Mouse (Mus musculus): ENCODE measurements around the gene Mia2.
A peak's percentile ranks its signal among the peaks of the same experiment; 100 is the strongest.

Mia2 gene

DNA sequence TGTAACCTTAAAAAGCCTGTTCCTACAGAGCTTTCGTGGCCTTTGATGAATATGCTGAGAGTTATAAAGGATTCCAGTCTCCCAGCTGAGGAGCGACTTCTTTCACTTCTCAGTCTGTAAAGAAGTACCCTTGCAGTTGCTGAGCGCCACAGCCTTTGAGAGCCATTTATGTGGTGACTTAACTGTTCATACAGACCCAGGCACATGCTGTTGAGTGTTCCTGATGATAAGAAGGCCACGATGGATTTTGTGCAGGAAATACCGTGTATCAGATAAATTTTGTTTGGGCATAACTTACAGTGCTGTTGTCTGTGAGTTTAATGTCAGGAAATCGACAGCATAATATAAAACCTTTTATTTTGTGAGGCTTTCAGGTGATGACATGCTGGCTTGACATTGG lies 68.9 kb downstream of the Mia2 start:
- no peak for DNase-seq (ENCODE audit: low spot score)

DNA sequence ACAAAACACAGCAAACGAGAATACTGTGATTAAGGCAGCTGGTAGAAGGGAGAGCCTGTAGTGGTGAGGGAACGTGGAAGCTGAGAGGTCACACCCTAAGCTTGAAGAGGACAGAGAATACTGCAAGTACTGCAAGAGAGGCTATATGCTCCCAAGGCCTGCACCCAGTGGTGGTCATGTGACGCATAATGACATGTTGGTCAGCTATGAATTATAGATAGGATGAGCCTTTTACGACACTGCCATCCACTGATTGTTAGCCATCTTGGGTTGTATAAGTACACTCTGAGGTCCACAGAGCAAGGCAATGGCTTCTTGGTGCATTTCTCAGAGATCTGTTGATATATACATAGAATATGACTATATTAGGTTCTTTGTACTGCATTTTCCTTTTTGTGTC lies 71.0 kb downstream of the Mia2 start:
- no peak for DNase-seq (ENCODE audit: low spot score)

DNA sequence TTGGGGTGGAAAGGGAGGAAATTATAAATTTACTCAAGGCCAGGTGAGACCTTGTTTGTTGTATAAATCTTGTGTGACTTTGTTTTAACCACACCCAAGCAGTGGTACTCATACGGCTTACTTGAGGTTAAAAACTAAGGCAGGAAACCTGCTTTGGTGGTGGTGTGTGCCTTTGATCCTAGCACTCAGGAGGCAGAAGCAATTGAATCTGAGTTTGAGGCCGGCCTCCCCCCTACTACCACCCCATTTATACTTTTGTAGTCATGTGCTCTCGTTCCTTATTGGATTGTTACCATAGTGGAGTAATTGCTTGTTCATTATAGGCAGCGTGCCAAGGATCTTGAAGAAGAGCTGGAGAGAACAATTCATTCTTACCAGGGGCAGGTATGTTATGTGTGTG lies 74.3 kb downstream of the Mia2 start:
- DNase-seq (ENCODE audit: low spot score), result no peak

DNA sequence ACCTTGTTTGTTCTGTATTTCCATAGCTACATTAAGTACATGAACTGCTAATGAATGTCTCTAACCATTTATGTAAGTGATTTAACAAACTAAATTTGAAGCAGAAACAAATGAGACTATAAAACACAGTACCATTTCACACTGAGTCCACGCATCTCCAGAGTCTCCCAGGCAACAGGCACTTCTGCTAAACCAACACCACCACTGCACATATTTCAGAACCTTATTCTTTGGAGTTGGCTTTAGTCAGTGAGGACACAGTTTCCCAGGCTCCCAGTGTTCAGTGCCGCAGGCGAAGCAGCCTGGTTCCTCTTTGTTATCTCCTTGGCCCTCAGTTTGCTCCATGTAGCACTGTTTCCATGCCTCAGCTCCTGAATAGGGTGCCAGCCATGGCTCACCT lies 82.2 kb downstream of the Mia2 start:
- no peak for DNase-seq (ENCODE audit: low spot score)

DNA sequence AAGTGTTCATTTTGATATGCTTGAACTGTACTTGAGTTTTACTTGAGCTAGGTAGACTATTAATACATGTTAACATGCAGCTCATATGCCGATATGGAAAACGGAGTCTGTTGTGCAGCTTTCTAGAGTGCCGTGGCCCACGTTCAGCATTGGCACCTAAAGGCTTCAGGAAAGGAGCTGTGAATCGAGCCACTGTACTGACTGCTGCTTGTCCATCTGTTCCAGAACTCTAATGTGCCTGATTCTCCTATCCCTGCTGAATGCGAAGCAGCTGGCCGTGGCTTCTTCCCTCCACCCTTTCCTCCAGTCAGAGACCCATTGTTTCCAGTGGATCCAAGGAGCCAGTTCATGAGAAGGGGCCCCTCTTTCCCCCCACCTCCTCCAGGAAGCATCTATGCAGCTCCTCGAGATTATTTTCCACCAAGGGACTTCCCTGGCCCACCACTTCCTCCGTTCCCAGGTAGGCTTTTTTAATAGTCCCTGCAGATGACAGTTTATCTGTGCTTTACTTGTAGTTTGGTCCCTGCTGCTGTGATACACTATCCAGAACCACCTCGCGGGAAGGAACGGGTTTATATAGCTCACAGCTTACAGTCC lies 92.6 kb downstream of the Mia2 start:
- no peak for DNase-seq (ENCODE audit: low spot score)

DNA sequence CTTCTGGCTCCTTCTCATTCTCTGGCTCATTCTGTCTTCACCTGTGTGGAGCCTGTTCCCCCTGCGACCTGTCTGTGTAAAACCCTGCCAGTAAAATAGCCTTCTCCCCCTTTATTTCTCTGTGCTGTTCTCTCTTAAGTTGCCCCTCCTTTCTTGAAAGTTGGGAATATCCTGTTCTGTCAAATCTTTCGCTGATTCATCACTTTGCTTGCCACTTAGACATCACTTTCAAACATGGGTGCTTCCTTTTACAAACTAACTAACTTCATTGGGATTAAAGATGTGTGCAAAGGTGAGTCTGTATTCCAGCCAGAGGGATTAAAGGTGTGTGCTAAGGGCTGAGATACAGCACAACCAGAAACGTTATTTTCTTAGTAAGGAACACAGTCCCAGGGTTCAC lies 98.0 kb downstream of the Mia2 start:
- no peak for DNase-seq (ENCODE audit: low spot score)

DNA sequence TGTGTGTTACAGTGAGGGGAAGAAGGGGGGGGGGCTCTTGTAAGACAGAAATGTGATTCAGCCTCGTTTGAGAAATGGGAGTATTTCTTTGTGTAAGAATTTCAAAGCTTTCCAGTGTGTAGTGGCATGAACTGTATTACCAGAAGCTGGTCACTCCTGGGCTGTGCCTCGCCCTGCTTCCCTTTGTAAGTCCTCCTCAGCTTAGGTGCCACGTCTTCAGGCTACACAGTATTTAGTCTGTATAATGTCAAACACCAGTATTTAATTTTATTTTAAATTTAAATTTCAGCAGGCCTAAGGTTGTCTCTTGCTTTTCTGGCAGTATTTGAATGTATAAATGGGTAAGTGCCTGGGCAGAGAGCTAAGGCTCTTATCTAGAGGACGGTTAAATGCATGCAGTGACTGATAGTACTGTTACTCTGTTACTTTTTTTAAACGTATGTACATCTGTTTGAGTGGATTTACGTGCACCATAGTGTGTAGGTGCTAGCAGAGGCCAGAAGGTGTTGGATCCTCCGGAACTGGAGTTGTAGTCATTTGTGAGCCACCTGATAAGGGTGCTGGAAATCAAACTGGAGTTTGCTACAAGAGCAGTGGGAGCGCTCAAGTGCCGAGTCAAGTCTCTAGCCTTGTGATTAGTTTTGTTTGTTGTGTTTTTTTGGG lies 98.9 kb downstream of the Mia2 start:
- DNase-seq (ENCODE audit: low spot score), result no peak

DNA sequence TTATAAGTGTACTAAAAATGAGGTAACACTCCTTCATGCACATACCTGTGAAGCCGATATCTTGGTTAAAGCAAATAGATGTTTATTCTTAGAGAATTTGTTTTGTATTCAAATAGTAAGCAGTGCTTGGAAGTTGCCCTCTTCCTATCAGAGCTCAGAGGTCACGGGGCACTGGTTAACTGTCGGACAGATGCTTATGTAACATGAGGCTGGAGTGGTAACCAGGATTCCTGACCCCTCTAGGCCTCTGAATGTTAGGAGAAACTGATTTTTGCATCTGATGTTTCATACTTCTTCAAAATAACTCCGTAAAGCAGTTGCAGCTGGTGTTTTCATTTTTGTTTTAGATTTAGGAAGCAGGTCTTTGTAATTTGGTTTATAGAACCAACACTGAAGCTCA lies 99.5 kb downstream of the Mia2 start:
- DNase-seq (ENCODE audit: low spot score), result no peak

DNA sequence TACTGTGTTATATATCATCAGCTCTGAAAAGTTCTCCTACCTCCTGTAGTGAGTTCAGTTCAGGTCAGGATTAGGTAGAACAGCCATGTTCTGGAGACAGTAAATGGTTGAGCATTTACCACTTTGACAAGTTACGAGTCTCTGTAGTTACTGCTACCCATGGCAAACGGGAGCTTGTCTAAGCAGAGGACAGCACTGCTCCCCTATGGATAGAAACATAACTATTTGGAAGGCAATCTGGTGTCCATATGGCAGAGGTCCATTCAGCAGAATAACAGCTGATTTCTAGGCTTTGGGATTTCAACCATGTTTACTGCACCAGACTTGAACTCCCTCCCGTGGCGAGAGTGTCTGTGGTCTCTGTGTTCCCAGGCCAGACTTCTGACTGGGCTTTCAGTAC lies 100.3 kb downstream of the Mia2 start:
- DNase-seq (ENCODE audit: low spot score), result no peak

DNA sequence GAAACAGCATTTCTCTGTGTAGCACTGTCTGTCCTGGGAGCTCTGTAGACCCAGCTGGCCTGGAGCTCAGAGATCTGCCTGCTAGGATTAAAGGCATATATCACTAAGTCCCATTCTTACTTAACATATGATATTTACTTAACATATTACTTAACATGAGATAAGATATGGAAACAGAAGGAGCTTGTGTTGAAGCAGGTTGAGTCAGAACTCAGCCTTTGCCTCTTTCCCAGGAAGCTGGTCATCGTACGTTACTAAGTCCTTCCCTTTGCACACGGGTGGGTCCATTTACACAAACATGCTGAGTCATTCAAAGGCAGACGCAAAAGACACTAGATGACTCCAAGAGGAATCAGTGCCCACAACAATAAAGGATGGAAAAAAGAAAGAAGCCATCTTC lies 103.2 kb downstream of the Mia2 start:
- DNase-seq (ENCODE audit: low spot score), result no peak

DNA sequence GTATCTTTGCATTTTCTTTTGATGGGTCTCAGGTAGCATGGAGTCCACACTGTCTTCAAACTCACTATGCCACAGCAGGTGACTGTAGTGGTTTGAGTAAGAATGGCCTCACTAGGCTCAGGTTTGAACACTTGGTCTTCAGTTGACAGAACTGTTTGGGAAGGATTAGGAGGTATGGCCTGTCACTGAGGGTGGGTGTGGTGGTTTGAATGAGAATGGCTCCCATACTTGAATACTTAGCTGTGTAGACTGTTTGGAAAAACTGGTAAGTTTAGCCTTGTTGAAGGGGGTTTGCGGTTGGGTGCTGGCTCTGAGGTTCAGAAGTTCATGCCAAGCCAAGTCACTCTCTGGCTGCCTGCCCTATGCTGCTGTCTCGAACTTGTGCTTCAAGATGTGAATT lies 103.8 kb downstream of the Mia2 start:
- DNase-seq (ENCODE audit: low spot score), result no peak

DNA sequence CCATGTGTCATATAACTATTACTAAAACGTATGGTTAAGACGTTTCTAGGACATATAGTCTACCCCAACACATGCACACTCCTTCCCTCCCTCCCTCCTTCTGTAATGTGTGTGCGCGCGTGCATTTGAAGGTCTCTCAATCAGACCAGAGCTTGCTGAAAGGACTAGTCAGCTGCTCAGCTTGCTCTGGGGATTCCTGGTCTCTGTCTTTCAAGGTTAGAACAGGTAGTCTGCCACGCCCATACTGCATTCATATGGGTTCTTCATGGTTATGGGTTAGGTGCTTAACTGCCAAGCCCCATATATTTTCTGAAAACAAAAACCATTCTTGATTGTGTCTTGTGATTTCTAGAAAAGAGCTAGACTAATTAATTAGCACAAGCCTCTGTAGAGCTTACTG lies 110.0 kb downstream of the Mia2 start:
- no peak for DNase-seq (ENCODE audit: low spot score)

DNA sequence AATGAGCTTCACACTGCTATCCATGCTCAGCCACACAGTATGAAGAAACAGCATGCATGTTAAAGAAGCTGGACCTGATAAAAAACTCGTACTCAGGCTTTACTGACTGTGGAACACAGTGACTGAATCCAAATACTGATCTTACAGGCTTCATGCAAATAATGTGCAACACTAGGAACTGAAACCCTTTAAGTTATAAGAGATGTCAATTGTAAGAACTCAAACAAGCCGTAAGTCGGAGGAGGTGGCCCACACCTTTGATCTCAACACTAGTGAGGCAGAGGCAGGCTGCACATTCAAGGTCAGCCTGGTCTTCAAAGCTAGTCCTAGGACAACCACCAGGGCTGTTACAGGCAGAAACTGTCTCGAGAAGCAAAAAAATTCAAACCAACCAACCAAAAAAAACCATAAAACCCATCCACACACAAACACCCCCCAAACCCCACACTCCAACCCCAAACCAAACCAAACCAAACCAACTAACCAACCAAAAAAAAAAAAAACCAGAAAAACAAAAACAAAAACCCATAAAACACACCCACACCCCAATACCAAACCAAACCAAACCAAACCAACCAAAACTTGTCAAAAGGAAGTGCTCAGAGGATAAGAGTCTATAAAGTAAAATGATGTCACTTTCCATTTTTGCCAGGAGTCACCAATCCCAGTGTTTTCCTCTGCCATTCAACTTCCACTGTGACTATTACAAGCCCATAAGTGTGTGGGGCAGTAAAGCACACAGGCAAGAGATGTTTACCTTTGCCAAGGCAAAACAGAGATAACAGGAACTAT lies 110.8 kb downstream of the Mia2 start:
- DNase-seq (ENCODE audit: low spot score), result no peak

DNA sequence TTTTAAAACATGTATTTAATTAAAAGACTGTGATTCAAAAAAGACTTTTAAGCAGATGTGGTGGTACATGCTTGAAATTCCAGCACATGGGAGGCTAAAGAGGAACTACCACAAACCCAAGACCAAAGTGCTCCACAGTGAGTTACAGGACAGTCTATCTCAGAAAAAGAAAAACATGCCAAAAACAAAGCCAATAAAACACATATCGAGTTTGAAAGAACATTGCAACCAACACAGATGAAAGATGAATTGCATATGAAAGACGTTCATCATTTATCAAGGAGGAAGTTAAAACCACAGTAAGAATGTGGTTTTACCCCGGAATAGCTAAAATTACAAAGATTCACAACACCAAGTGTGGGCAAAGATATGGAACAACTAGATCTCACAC lies 111.4 kb downstream of the Mia2 start:
- no peak for DNase-seq (ENCODE audit: low spot score)

DNA sequence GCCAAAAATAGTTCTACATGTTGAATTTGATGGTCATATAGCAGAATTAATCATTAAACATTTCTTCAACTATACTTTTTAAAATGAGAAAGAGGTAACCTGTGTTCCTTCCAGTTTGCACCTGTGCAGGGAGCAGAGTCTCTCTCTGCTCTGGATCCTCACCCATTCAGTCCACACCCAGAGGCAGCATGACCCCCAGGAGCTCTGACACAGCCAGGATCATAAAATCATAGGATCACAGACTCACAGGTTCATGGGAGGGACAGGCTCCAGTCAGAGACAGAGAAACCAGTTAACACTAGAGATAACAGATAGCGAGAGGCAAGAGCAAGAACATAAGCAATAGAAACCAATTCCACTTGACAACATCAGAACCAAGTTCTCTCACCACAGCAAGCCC lies 112.2 kb downstream of the Mia2 start:
- no peak for DNase-seq (ENCODE audit: low spot score)

DNA sequence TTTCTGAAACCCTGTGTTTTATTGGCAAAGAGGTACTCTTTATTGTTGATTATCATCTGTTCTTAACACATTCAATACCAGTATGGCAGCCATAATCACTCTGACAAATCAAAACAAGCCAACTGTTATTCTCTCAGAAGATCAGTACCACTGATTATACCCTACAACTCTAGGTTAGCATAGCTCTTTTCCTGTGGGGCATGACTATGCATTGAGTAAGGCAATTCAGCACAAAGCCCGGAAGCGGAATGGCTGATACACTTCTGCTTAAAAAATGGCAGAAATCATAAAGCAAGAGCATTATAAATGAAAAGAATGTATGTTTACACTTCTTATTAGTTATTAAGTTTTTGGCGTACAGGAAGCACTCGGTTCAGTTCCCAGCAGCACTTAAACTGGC lies 120.6 kb downstream of the Mia2 start:
- DNase-seq (ENCODE audit: low spot score), result no peak

DNA sequence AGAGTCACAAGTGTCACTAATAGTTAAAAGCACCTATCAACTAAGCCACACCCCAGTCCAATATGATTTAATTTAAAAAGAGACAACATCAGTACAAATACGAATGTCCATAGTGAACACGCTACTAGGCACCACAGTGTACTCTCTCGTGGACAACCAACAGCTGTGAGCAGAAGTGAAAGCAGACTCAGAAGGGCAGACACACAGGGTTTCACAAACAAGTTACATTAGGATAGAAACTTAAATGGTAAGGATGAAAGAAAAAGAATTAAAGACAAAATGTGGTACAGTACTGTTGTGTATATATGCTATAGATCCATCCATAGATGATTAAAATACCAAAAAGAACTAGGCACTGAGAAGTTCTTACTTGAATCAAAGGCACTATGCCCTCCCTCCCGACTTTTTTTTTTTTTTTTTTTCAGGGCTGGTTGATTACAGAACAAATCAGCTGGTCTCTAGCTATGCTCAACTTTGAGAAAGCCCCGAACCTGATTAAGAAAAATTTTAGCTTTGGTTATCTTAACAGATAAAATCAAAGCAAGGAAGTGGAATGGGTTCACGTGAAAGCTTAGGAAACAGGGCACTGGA lies 121.2 kb downstream of the Mia2 start:
- DNase-seq (ENCODE audit: low spot score), result no peak

DNA sequence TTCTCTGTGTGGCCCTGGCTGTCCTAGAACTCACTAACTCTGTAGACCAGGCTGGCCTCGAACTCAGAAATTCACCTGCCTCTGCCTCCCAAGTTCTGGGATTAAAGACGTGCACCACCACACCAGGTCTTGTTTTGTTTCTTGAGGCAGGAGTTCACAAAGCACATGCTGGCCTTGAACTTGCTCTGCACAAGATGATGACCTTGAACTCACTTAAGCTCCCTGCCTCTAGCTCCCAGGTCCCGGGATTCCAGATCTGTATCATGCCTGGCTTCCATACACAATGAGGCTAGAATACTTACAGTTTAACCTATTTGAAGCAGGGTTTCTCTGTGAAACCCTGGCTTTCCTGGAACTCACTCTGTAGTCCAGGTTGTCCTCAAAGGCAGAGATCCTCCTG lies 121.7 kb downstream of the Mia2 start:
- DNase-seq (ENCODE audit: low spot score), result no peak

DNA sequence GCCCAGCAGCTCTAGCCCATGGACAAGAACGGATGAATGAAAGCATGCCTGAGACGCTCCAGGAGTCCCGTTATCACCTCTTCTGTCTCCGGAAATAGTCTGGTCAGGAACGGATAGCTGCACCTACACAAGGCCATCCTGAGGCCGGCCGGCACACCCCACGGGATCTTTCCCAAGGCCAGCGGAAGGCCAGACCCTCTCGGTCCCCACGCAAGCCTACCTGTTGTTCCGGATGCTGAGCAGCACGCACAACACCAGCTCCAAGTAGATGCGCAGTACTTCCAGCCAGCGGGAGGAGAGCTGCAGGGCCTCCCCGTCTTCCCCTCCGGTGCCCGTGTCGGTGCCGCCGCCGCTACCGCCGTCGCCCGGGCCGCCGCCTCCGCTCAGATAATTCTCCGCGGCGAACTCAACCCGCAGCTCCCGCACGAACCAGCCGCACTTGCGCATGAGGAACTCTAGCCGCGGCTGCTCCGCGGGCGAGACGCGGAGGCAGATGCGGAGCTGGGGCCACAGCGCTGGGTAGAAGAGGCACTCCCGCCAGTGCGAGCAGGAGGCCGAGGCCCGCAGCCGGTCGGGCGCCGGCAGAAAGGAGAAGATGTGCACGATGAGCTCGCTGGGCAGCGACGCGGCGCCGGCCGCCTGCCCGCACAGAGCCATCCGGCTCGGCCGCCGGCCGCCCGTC lies 123.2 kb downstream of the Mia2 start:
- DNase-seq (ENCODE audit: low spot score), result no peak

DNA sequence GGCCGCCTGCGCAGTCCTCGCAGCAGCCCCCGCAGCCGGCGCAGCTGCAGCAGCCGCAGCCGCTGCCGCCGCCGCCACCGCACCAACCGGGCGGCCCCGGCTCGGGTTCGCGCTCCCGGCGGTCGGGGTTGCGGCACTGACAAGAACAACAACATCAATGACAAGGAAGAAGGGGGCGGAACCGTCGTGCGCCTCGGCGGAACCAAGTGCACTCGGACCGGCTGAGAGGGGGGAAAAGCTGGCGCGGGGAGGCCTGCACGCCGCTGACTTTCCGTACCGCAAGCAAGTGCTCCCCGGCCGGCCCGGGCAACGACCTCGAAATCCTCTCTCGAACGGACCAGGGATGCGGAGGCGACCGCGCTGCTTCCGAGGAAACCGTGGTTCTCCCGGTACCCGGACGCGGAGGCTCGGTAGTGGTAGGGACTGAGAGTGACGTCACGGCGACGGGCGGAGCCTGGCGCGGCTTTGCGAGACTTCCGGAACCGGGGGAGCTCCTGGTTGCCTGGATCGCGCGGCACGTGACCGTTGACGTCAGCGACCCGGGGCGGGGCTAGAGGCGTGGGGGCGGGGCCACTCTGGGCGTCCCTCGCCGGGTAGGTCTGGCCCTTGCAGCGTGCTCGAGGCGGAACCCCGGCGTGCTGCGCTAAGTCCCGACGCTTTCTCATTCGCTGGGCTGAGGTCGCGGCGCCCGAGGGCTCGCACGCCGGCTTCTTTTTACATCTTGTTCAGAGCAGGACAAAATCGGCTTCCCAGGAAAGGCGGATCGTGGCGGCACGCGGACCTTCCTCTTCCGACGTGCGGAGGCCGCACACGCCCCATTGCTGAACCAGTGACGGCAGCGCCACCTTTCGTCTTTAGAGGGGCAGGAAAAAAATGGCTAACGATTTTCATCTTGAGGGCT lies 124.0 kb downstream of the Mia2 start, which contains the start of gene Fbxo33:
Fbxo33 (minus strand) TSS at position 401 of the 901 bp plus-strand sequence.
- DNase-seq (ENCODE audit: low spot score), result peak; percentile 83

DNA sequence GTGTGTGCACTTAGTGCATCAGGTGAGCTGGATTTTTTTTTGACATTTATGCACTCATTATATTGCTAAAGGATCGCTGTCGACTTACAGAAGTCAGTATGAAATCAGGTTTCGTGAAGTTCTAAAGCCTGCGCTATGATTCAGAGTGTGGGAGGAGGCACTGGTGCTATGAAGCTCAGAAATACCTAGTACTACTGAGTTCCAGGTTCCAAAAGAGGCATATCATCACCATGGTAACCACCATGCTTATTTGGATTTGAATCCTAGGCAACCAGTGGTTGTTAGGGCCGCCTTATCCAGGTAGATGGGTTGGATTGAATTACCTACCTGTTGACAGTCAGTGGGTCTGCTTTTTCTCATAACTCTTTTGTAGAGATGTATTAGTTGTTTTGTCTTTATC lies 132.8 kb downstream of the Mia2 start:
- DNase-seq (ENCODE audit: low spot score), result peak; percentile 29

All from layer of hippocampus, adult 9-10 months (tissue).